Mouse (Mus musculus): ENCODE measurements at regions not wholly inside any gene's neighbourhood (a gene's known extent, or its start where the extent isn't known, plus 50 kb on each side); places are given as distances from the start of the nearest gene placed in this dataset.
"Not testable (repeated sequence)": the region's sequence is repeated elsewhere in the genome, so short reads cannot be mapped to it uniquely, and the experiment has no call there.

DNA sequence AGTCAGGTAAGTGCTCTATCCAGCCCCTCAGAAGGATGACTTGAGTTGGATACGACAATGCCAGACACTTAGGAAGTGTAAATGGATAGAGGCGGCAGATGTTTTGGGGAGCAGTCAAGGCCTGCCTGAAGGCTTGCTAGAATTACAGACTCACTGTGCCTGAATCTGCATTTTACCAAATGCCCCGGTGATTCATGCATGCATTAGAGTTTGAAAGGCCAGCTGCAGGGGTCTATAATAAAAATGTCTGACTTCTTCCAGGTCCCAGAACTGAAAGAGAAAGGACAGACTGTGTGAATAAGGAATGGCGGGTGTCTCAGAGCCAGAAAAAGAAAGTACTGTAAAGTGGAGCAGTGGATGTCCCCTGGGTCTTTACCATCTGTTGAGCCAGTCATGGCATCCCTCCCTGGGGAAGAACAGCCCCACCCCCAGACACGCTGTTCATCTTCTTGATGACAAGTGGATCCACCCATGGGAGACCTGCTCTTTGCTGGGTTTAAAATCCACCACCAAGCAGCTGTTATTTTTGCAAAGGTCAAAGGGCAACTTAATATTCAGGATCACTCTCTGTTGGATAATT lies 140.6 kb upstream of the Stt3b start:
- no peaks in the 10 kb centered on the region for H3K36me3 ChIP-seq (ENCODE audit: control insufficient read depth, insufficient read depth)
- no peak overlapping the region for H3K4me2 ChIP-seq (ENCODE audit: low read length)
- no peak for ATAC-seq
- H3K27me3 ChIP-seq (replicated peaks; ENCODE audit: control insufficient read depth, insufficient read depth, low read length) = no peaks in the 10 kb centered on the region
- 66% methylated on average over 5 of the region's 5 CpGs for WGBS
- H3K4me1 ChIP-seq (replicated peaks; ENCODE audit: control insufficient read depth, insufficient read depth, low read length) = no peaks in the 10 kb centered on the region
- H3K27ac ChIP-seq (ENCODE audit: low read length) = no peak overlapping the region
- 0 out of 2 replicates have a peak, but pooled peaks cover 3% of the 10 kb centered on the region for H3K9me3 ChIP-seq (ENCODE audit: control insufficient read depth, low read length)
- H3K9ac ChIP-seq (replicated peaks; ENCODE audit: low read depth, low read length) = no peak overlapping the region
- no peak overlapping the region for H3K4me3 ChIP-seq (replicated peaks; ENCODE audit: low read length)

DNA sequence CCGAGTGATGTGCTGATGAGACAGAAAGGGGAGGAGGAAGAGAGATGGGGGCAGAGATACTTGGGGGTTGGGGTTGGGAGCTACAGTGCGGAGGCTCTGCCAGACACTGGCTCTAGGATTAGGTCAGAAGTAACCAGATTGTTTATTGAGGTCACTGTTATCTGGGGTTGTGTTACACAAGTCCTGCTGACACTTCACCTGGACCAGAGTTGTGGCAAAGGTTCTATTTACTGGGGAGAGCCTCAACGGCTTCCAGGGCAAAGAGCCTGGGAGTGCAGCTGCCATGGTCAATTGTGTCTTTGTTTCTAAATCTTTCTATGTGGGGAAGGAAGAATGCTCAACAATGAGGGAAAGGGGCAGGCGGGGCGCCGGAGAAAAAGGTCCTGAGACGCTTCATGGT lies 144.6 kb upstream of the Stt3b start:
- ATAC-seq = no peak
- Histone ChIP-seq H3K9ac (replicated peaks; ENCODE audit: low read depth, low read length) (no peak overlapping the region), H3K4me1 (replicated peaks; ENCODE audit: control insufficient read depth, insufficient read depth, low read length) (no peaks in the 10 kb centered on the region), H3K36me3 (ENCODE audit: control insufficient read depth, insufficient read depth) (no peaks in the 10 kb centered on the region), H3K4me2 (ENCODE audit: low read length) (no peak overlapping the region), H3K4me3 (replicated peaks; ENCODE audit: low read length) (no peak overlapping the region), H3K27me3 (replicated peaks; ENCODE audit: control insufficient read depth, insufficient read depth, low read length) (no peaks in the 10 kb centered on the region), H3K9me3 (ENCODE audit: control insufficient read depth, low read length) (no peaks in the 10 kb centered on the region), H3K27ac (ENCODE audit: low read length) (no peak overlapping the region)
- 86% methylated on average over 7 of the region's 7 CpGs for WGBS

DNA sequence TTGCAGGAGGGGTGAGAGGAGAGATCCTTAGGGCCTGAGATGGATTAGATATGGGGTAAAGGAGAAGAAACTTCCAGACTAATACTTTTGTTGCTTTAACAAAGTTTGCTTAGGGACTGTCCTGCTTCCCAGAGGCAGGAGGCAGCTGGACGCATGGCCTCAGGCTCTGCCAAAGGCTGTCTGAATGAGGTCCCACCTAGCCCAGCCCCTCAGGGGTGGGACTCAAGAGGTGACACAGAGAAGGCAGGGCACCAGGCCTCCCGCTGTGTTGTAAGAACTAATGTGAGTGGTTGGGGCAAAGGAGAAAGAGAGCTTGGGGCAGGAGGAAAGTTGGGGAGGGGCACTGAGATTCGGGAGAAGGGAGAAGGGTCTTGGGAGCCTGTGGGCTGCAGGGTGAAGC lies 145.9 kb upstream of the Stt3b start:
- H3K36me3 ChIP-seq (ENCODE audit: control insufficient read depth, insufficient read depth) = no peaks in the 10 kb centered on the region
- no peaks in the 10 kb centered on the region for H3K9me3 ChIP-seq (ENCODE audit: control insufficient read depth, low read length)
- no peaks in the 10 kb centered on the region for H3K4me1 ChIP-seq (replicated peaks; ENCODE audit: control insufficient read depth, insufficient read depth, low read length)
- ATAC-seq = no peak
- no peaks in the 10 kb centered on the region for H3K27me3 ChIP-seq (replicated peaks; ENCODE audit: control insufficient read depth, insufficient read depth, low read length)
- H3K4me2 ChIP-seq (ENCODE audit: low read length) = no peak overlapping the region
- H3K9ac ChIP-seq (replicated peaks; ENCODE audit: low read depth, low read length) = no peak overlapping the region
- H3K4me3 ChIP-seq (replicated peaks; ENCODE audit: low read length) = no peak overlapping the region
- H3K27ac ChIP-seq (ENCODE audit: low read length) = no peak overlapping the region
- 35% methylated on average over 3 of the region's 3 CpGs for WGBS

DNA sequence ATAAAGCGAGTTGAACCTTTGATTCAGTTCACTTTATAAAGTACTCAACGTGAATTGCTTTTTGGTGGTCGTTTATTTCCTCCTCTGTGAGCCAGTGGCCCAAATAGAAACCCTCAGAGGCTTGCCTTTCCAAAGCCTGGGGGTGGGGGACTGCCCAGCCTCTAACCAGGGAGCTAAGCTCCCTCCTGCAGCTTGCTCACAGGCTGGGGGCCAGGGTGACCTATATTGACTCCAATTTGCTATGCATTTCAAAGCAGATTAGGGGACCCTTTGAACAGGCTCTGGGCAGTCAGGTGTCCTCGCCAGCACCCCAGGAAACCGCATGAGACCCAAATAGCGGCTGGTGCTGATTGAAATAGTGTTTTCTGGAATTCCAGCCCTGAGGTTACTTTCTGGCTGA lies 146.4 kb upstream of the Stt3b start:
- Histone ChIP-seq H3K9me3 (ENCODE audit: control insufficient read depth, low read length) (no peaks in the 10 kb centered on the region), H3K4me2 (ENCODE audit: low read length) (no peak overlapping the region), H3K4me1 (replicated peaks; ENCODE audit: control insufficient read depth, insufficient read depth, low read length) (no peaks in the 10 kb centered on the region), H3K27ac (ENCODE audit: low read length) (no peak overlapping the region), H3K4me3 (replicated peaks; ENCODE audit: low read length) (no peak overlapping the region), H3K36me3 (ENCODE audit: control insufficient read depth, insufficient read depth) (no peaks in the 10 kb centered on the region), H3K9ac (replicated peaks; ENCODE audit: low read depth, low read length) (no peak overlapping the region), H3K27me3 (replicated peaks; ENCODE audit: control insufficient read depth, insufficient read depth, low read length) (no peaks in the 10 kb centered on the region)
- ATAC-seq = no peak
- 11% methylated on average over 6 of the region's 6 CpGs for WGBS

DNA sequence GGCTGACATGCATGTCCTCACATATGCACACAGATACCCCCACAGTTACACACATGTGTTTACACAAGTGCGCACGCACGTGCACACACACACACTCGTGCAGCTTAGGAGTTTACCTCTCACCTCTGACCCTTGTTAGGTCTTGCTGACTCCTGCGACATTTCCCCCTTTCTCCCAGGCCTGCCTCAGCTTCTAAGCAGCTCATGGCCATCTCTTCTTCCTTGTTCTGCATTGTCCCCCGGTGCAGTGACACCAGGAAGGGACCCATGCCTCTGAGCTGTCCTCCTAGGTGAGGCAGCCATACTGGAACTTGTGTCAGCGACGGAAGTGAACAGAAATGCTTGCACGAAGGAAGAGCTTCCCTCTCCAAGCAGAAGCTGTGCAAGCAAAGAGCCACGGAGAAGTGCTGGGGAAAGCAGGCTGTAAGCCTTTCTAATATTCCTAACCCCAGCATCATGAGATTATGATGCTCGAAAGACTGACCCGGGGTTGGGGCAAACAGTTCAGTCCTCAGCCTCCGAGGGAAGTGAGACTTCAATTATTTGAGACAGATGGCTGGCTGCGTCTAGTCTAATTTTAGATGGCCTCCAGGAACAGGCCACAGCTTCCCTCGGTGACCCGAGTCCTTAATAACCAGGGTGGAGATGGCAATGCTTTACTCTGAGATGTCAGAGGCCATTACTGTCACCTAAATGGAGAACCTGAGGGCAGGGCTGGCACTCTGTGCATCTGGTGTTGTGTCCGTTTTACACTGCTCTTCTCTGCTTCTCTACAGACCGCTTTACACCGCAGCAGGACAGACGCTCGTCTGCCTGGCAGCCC lies 147.9 kb upstream of the Stt3b start:
- no peaks in the 10 kb centered on the region for H3K9me3 ChIP-seq (ENCODE audit: control insufficient read depth, low read length)
- H3K9ac ChIP-seq (replicated peaks; ENCODE audit: low read depth, low read length) = no peak overlapping the region
- no peaks in the 10 kb centered on the region for H3K27me3 ChIP-seq (replicated peaks; ENCODE audit: control insufficient read depth, insufficient read depth, low read length)
- 85% methylated on average over 21 of the region's 21 CpGs for WGBS
- H3K36me3 ChIP-seq (ENCODE audit: control insufficient read depth, insufficient read depth) = no peaks in the 10 kb centered on the region
- H3K27ac ChIP-seq (ENCODE audit: low read length) = no peak overlapping the region
- H3K4me2 ChIP-seq (ENCODE audit: low read length) = no peak overlapping the region
- H3K4me1 ChIP-seq (replicated peaks; ENCODE audit: control insufficient read depth, insufficient read depth, low read length) = no peaks in the 10 kb centered on the region
- no peak overlapping the region for H3K4me3 ChIP-seq (replicated peaks; ENCODE audit: low read length)
- no peak for ATAC-seq

DNA sequence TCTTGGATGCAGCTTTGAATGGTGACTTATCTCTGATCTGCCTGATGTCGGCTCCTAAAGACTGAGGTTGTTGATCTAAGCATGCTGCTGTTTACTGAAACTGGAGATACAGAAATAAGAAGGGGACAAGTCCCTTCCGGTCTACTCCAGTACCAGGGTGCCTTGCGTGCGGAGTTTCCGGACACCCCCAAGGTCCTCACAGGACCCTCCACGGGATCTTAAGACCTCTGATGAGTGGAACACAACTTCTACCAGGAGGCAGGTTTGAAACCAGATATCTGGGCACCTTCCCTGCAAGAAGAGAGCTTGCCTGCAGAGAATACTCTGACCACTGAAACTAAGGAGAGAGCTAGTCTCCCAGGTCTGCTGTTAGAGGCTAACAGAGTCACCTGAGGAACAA lies 148.9 kb upstream of the Stt3b start:
- whole genome bisulfite sequencing = 94% methylated on average over 6 of the region's 6 CpGs
- H3K27ac ChIP-seq (ENCODE audit: low read length); H3K9me3 ChIP-seq (ENCODE audit: control insufficient read depth, low read length); H3K27me3 ChIP-seq (replicated peaks; ENCODE audit: control insufficient read depth, insufficient read depth, low read length); ATAC-seq; H3K36me3 ChIP-seq (ENCODE audit: control insufficient read depth, insufficient read depth); H3K4me1 ChIP-seq (replicated peaks; ENCODE audit: control insufficient read depth, insufficient read depth, low read length); H3K4me2 ChIP-seq (ENCODE audit: low read length); H3K9ac ChIP-seq (replicated peaks; ENCODE audit: low read depth, low read length); H3K4me3 ChIP-seq (replicated peaks; ENCODE audit: low read length): not testable (repeated sequence)

DNA sequence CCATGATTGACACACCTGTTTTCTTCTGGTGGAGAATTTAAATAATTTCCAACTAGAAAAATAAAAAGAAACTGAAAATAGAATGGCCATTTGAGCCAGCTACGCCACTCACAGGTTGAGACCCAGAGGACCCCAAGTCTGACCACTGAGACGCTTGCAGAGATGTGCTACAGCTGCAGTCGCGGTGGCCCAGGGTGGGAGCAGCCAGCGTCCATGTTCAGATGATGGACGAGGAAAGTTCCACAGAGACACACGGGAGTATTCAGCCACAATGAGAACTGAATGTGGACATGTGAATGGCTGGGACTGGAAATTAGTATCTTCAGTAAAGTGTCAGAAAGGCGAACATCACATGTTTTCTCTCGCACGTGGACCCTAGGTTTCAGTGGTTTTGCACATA lies 155.1 kb upstream of the Stt3b start:
- Histone ChIP-seq H3K27me3 (replicated peaks; ENCODE audit: control insufficient read depth, insufficient read depth, low read length) (no peaks in the 10 kb centered on the region), H3K4me2 (ENCODE audit: low read length) (no peak overlapping the region), H3K4me3 (replicated peaks; ENCODE audit: low read length) (no peak overlapping the region), H3K4me1 (replicated peaks; ENCODE audit: control insufficient read depth, insufficient read depth, low read length) (no peaks in the 10 kb centered on the region), H3K36me3 (ENCODE audit: control insufficient read depth, insufficient read depth) (no peaks in the 10 kb centered on the region), H3K9ac (replicated peaks; ENCODE audit: low read depth, low read length) (no peak overlapping the region), H3K9me3 (ENCODE audit: control insufficient read depth, low read length) (no peaks in the 10 kb centered on the region), H3K27ac (ENCODE audit: low read length) (no peak overlapping the region)
- no peak for ATAC-seq
- 94% methylated on average over 10 of the region's 10 CpGs for WGBS

DNA sequence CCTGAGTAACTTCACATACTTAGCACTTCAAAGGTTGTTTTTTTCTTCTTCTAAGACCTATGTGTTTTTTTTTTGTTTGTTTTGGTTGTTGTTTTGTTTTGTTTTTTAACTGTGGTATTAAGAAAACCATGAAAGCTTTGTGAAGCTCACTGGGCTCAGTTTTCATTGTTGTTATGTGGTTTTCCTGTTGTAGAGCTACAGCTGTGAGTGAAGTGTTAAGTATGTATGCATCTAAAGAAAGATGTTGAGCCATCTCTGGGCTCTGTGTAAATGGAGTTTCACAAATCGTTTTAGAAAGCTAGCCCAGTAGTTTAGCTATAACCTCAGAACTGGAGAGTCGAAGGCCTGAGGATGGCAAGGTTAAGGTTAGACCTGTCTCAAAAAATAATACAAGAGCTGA lies 158.4 kb upstream of the Stt3b start:
- WGBS = 98% methylated on average over 2 of the region's 2 CpGs
- Histone ChIP-seq H3K9me3 (ENCODE audit: control insufficient read depth, low read length) (no peaks in the 10 kb centered on the region), H3K27me3 (replicated peaks; ENCODE audit: control insufficient read depth, insufficient read depth, low read length) (no peaks in the 10 kb centered on the region), H3K4me1 (replicated peaks; ENCODE audit: control insufficient read depth, insufficient read depth, low read length) (no peaks in the 10 kb centered on the region), H3K4me3 (replicated peaks; ENCODE audit: low read length) (no peak overlapping the region), H3K9ac (replicated peaks; ENCODE audit: low read depth, low read length) (no peak overlapping the region), H3K27ac (ENCODE audit: low read length) (no peak overlapping the region), H3K36me3 (ENCODE audit: control insufficient read depth, insufficient read depth) (no peaks in the 10 kb centered on the region), H3K4me2 (ENCODE audit: low read length) (no peak overlapping the region)
- ATAC-seq = no peak

DNA sequence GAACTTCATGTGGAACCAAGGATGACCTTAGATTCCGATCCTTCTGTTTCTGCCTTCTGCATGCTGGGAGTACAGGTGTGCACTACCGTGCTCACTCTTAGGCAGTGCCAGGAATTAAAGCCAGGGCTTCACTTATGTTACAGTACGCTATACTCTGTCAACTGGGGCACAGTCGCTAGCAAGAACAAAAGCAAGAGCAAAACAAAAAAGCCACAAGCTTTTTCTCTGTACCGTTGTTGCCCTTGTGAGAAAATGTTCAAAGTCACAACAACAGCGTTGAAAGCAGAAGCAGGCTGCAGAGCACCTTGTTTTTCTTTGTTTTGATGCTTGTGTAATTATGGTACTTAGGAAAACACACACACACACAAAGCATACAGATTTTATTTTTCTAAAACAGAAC lies 161.4 kb upstream of the Stt3b start:
- WGBS = 70% methylated on average over 6 of the region's 6 CpGs

More for the DNA sequence above, 161.4 kb upstream of the Stt3b start:
- H3K27me3 ChIP-seq (replicated peaks; ENCODE audit: control insufficient read depth, insufficient read depth, low read length) = no peaks in the 10 kb centered on the region
- H3K9ac ChIP-seq (replicated peaks; ENCODE audit: low read depth, low read length) = no peak overlapping the region
- no peaks in the 10 kb centered on the region for H3K36me3 ChIP-seq (ENCODE audit: control insufficient read depth, insufficient read depth)
- no peaks in the 10 kb centered on the region for H3K4me1 ChIP-seq (replicated peaks; ENCODE audit: control insufficient read depth, insufficient read depth, low read length)
- H3K4me2 ChIP-seq (ENCODE audit: low read length) = no peak overlapping the region
- ATAC-seq = no peak
- H3K9me3 ChIP-seq (ENCODE audit: control insufficient read depth, low read length) = no peaks in the 10 kb centered on the region
- H3K4me3 ChIP-seq (replicated peaks; ENCODE audit: low read length) = no peak overlapping the region
- no peak overlapping the region for H3K27ac ChIP-seq (ENCODE audit: low read length)
